Mouse (Mus musculus): ENCODE measurements around the gene Atl1.

GRCm38 (mm10) chr12:69982874-69983273 is 90.5 kb downstream of the Atl1 start:
- TF ChIP-seq CTCF (IDR thresholded peaks at IDR 0.05; ENCODE audit: low read depth, low read length) (no peak), TAL1 (conservative IDR thresholded peaks at IDR 0.05; ENCODE audit: low read depth, low read length) (no peak), GATA1 (IDR thresholded peaks at IDR 0.05; ENCODE audit: borderline replicate concordance, low read length) (no peak), POLR2AphosphoS5 (IDR thresholded peaks at IDR 0.05; ENCODE audit: insufficient replicate concordance, low read depth, low read length) (no peak), GATA2 (IDR thresholded peaks at IDR 0.05; ENCODE audit: borderline replicate concordance, low read depth, low read length) (no peak)

Measured in G1E (cell line).